Mouse (Mus musculus) testis, adult 2 months (tissue): ENCODE measurements around the gene Clpsl2. TPM values are rescaled to one million over a fixed set of nuclear protein-coding genes. Genes with fewer than 3 reads are reported as not detected.

ENCODE experiments used
- H3K27ac ChIP-seq: fragments of 200-500 bp; 2 replicates; pipeline ENCODE4 v1.5.1; 2012; ENCODE audit warnings: low read depth, low read length; ENCODE audit not compliant: control insufficient read depth, insufficient read depth
- H3K27me3 ChIP-seq: fragments of 200-500 bp; 2 replicates; pipeline ENCODE4 v1.6.1; 2012; ENCODE audit warnings: mild to moderate bottlenecking, low read length, moderate library complexity; ENCODE audit not compliant: control insufficient read depth, insufficient read depth
- H3K36me3 ChIP-seq: fragments of 200-500 bp; 2 replicates; pipeline ENCODE4 v1.6.1; 2012; ENCODE audit warnings: mild to moderate bottlenecking, low read length; ENCODE audit not compliant: control insufficient read depth, insufficient read depth
- H3K4me1 ChIP-seq: fragments of 200-500 bp; 2 replicates; pipeline ENCODE4 v1.6.1; 2012; ENCODE audit warnings: low read length; ENCODE audit not compliant: control insufficient read depth, insufficient read depth
- H3K4me3 ChIP-seq: fragments of 200-500 bp; 2 replicates; pipeline ENCODE4 v1.5.1; 2012; ENCODE audit warnings: low read depth, mild to moderate bottlenecking, low read length, moderate library complexity, mixed read lengths; ENCODE audit not compliant: control insufficient read depth
- CTCF ChIP-seq: fragments of 200-500 bp; IDR thresholded peaks from 2 replicates; pipeline ENCODE4 v1.5.1; 2012; ENCODE audit warnings: low read depth, mild to moderate bottlenecking, inconsistent platforms, low read length, moderate library complexity; ENCODE audit not compliant: control insufficient read depth, insufficient read depth, insufficient replicate concordance
- POLR2A ChIP-seq: fragments of 200-500 bp; IDR thresholded peaks from 2 replicates; pipeline ENCODE4 v1.6.1; 2012; ENCODE audit warnings: low read depth, mild to moderate bottlenecking, inconsistent platforms, low read length, moderate library complexity; ENCODE audit not compliant: control insufficient read depth
- polyA plus RNA-seq: library from polyadenylated mRNA; depleted of rRNA; stranded (reverse); fragments of >200 nt; gene quantifications from 2 replicates; pipeline ENCODE4 v1.2.3, GENCODE M21; 2012

Clpsl2 gene
- polyA plus RNA-seq, 1 experiment: not detected

DNA sequence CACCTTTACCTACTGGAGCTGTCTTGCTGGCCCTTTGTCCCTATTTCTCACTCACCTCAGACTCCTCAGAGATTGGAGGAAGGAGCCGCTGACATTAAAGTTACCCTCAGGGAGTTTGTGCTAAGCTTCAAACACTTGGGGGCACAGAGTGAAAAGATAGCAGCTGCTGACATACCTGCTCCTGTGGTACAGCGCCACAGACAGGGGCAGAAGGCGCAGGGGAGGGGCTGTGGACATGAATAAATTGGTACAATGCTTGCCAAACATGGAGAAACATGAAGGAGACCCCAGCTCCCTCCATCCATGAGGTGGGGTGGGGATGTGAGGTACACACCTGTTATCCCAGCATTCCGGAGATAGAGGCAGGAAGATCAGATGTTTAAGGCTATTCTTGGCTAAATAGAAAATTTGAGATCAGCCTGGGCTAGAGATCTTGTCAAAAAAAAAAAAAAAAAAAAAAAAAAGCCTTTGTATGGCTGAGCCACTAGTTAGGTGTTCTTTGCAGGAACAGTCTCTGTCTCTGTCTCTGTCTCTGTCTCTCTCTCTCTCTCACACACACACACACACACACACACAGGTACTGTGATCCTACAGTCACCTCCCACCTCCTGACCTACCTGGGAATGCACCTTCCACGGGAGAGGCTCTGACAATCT lies 28.0 kb upstream of the Clpsl2 start:
- Histone ChIP-seq H3K4me1 (peaks cover 28% of the 10 kb centered on the region), H3K27ac (no peak overlapping the region), H3K27me3 (no peaks in the 10 kb centered on the region), H3K36me3 (no peaks in the 10 kb centered on the region), H3K4me3 (no peak overlapping the region)
- TF ChIP-seq POLR2A (no peak), CTCF (no peak)

GRCm38 (mm10) chr17:28521920-28522319 lies 27.3 kb upstream of the Clpsl2 start:
- Histone ChIP-seq H3K27me3 (no peaks in the 10 kb centered on the region), H3K27ac (peak overlapping the region; percentile 69), H3K36me3 (no peaks in the 10 kb centered on the region), H3K4me3 (no peak overlapping the region), H3K4me1 (peaks cover 28% of the 10 kb centered on the region)
- TF ChIP-seq POLR2A (no peak), CTCF (no peak)

DNA sequence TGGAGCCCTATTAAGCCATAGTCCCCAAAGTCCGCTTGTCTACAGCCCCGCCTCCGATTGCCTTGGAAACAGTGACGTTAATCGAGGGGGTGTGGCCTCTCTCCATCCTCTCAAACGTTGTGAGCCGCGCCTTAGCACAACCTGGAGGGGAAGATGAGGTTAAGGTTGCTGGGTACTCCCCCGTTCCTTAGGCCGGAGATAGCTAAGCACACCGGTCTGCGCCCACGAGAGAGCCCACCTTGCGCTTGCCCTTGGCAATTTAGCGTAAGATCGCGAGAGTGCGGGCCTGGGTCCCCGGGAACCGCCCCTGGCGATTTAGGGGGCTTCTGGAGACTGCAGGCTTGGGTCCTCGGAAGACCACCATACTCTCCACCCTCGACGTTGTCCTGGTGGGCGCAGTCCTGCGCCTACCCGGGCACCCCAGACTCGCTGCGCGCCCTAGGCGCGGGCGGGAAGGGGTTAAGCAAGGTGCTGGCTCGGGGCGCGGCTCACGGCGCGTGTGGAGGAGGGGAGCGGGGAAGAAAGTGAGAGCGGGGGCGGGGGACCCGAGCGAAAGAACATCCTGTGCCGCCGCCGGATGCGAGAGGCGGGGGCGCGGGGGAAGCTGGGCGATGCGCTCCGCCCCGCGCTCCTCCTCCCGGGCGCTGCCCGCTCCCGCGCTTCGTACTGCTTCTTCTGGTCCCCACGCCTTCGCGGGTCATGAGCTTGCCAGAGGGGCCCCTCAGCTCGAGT lies 26.4 kb upstream of the Clpsl2 start:
- Histone ChIP-seq H3K36me3 (no peaks in the 10 kb centered on the region), H3K4me3 (peak overlapping the region; percentile 84), H3K27me3 (no peaks in the 10 kb centered on the region), H3K27ac (peak overlapping the region; percentile 92), H3K4me1 (peaks cover 30% of the 10 kb centered on the region)
- TF ChIP-seq POLR2A (peak; percentile 55), CTCF (no peak)

DNA sequence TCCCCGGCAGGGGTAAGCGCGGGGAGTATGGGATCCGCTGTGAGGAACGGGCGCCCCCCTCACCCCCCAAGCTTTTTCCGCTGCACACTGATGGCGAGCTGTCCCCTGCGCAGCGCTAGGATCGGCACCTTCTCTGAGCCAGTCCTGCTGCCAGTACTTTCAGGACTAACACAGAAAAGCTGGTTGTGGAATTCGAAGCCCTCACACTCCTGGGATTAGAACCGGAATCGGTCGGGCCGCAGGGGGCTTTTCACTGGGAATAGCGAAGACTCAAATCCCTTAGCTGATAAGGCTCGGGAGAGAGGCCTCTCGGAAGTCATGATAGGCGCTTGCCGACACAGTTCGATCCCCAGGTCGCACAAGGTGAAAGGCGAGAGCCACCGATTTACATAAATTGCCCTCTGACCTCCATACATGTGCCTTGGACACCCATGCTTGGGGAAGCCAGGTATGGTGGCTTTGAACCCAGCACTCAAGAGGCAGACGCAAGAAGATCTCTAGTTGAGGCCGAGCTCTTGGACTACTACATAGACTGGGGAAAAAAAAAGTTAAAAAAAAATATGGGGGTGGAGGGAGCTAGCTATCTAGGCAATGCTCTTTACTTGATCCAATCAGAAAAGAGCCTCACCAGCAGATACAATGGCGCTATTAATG lies 25.7 kb upstream of the Clpsl2 start:
- Histone ChIP-seq H3K4me3 (peak overlapping the region; percentile 84), H3K27me3 (no peaks in the 10 kb centered on the region), H3K27ac (peak overlapping the region; percentile 92), H3K36me3 (no peaks in the 10 kb centered on the region), H3K4me1 (peaks cover 26% of the 10 kb centered on the region)
- TF ChIP-seq POLR2A: no peak
- no peak for TF ChIP-seq CTCF

GRCm38 (mm10) chr17:28524009-28524695 lies 25.1 kb upstream of the Clpsl2 start:
- H3K4me3 ChIP-seq: no peak overlapping the region
- no peak overlapping the region for H3K27ac ChIP-seq
- H3K27me3 ChIP-seq: no peaks in the 10 kb centered on the region
- H3K36me3 ChIP-seq: no peaks in the 10 kb centered on the region
- no peak for TF ChIP-seq POLR2A
- no peak; the same call in 1 of the 2 replicates for TF ChIP-seq CTCF
- peaks cover 22% of the 10 kb centered on the region for H3K4me1 ChIP-seq

GRCm38 (mm10) chr17:28524831-28525430 lies 24.3 kb upstream of the Clpsl2 start:
- no peak overlapping the region for H3K27ac ChIP-seq
- no peak overlapping the region for H3K4me3 ChIP-seq
- H3K4me1 ChIP-seq: peaks cover 22% of the 10 kb centered on the region
- H3K36me3 ChIP-seq: no peaks in the 10 kb centered on the region
- no peak for TF ChIP-seq POLR2A
- TF ChIP-seq CTCF: no peak
- H3K27me3 ChIP-seq: no peaks in the 10 kb centered on the region
